Mouse (Mus musculus) midbrain, embryonic 15.5 days (tissue): Measurements from ENCODE around the gene Ky. TPM values are rescaled to one million over a fixed set of nuclear protein-coding genes. Genes with fewer than 3 reads are reported as not detected.
A peak's percentile ranks its signal among the peaks of the same experiment; 100 is the strongest.

ENCODE experiments used
- ATAC-seq: fragments of 200-750 bp; cut with Nextera tagmentation; replicated peaks from 2 replicates; pipeline ENCODE4 v1.8.0; 2017; ENCODE audit warnings: moderate TSS enrichment
- H3K27ac ChIP-seq: fragments of 300-500 bp; sonication (generic); 2 replicates; pipeline ENCODE4 v1.5.1; 2015; ENCODE audit warnings: mild to moderate bottlenecking, inconsistent platforms
- H3K27me3 ChIP-seq: fragments of 300-500 bp; sonication (generic); replicated peaks from 2 replicates; pipeline ENCODE4 v1.6.1; 2015; ENCODE audit warnings: inconsistent platforms
- H3K36me3 ChIP-seq: fragments of 300-500 bp; sonication (generic); replicated peaks from 2 replicates; pipeline ENCODE4 v1.6.1; 2015; ENCODE audit warnings: inconsistent platforms
- H3K4me1 ChIP-seq: fragments of 300-500 bp; sonication (generic); 2 replicates; pipeline ENCODE4 v1.6.1; 2015; ENCODE audit warnings: inconsistent platforms
- H3K4me2 ChIP-seq: fragments of 300-500 bp; sonication (generic); 2 replicates; pipeline ENCODE4 v1.6.1; 2015; ENCODE audit warnings: inconsistent platforms, mild to moderate bottlenecking, moderate library complexity
- H3K4me3 ChIP-seq: fragments of 300-500 bp; sonication (generic); 2 replicates; pipeline ENCODE4 v1.5.1; 2015; ENCODE audit warnings: mild to moderate bottlenecking, inconsistent platforms
- H3K9ac ChIP-seq: fragments of 300-500 bp; sonication (generic); 2 replicates; pipeline ENCODE4 v1.6.1; 2015; ENCODE audit warnings: mild to moderate bottlenecking, inconsistent platforms
- H3K9me3 ChIP-seq: fragments of 300-500 bp; sonication (generic); 2 replicates; pipeline ENCODE4 v1.6.1; 2016; ENCODE audit warnings: inconsistent platforms
- WGBS: fragments of 180-500 bp; shearing (Covaris S2); methylation state at CpG from one replicate; pipeline ENCODE4 v1.1.7; 2015; ENCODE audit warnings: mixed read lengths; 5-methylcytosine and 5-hydroxymethylcytosine counted together
- polyA plus RNA-seq: library from polyadenylated mRNA; unstranded; fragments of >200 nt; fragmentation: Nextera tagmentation; extraction: Ambion mirVana; gene quantifications from 2 replicates; pipeline ENCODE4 v1.2.1, GENCODE M21; 2015

Ky gene
- 0.52 and 0.80 TPM in 2 replicates for polyA plus RNA-seq

DNA sequence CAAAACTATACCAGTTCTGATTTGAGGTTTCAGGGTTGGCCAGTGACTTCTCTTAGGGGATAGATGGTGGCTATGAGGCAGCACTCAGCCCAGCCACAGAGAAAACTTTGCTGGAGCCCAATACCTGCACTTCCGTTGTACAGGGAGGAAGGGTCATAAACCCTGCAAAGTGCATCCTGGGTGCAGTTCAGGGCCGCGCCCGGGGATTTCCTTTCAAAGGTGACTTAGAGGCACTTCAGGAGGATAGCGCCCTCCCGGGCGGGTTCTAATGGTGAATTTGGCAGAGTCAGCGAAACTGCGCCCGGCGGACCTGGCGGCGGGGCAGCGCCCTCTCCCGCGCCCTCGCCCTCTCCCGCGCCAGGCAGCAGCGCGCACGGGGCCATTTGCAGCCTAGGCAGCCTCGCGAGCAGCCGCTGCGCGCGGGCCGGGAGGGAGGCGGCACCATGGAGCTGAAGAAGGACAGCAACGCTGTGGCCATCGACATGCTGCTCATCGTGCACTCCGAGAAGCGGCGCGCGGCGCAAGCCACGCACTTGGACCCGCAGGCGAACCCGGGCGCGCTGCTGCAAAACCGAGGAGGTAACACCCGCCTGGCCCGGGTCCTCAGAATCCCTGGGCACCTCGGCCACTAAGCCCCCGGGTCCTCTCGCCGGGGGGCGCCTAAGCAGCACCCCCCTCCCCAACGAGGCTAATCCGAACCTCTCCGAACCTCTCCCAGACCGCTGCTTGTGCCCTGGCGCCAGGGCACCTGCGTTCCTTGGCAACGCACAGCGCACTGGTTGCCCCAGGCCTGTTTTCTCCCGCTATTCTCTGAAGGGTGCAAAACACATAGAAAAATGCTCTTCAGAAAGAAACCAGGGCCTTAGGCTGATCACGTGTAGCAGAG, at the start of gene Ky:
TSS of gene Ky (plus strand) at position 51 of the 886 bp plus-strand sequence.
- Histone ChIP-seq H3K9me3 (no peaks in the 10 kb centered on the region), H3K9ac (peak within 1 kb of the TSS; percentile 48), H3K36me3 (no peaks in the 10 kb centered on the region), H3K4me3 (peak within 1 kb of the TSS; percentile 44), H3K4me2 (peak within 1 kb of the TSS; percentile 82), H3K27me3 (peaks cover 20% of the 10 kb centered on the region), H3K27ac (peak within 1 kb of the TSS; percentile 35; the same call in 1 of the 2 replicates), H3K4me1 (peaks cover 11% of the 10 kb centered on the region)
- whole genome bisulfite sequencing = under 1% methylated on average over 60 of the region's 63 CpGs
- ATAC-seq = peak; percentile 52; the same call in 1 of the 2 replicates

- WGBS = 94% methylated on average over 10 of the region's 10 CpGs
- Histone ChIP-seq H3K9ac (no peak overlapping the region), H3K36me3 (no peaks in the 10 kb centered on the region), H3K27ac (no peak overlapping the region), H3K27me3 (no peaks in the 10 kb centered on the region), H3K9me3 (no peaks in the 10 kb centered on the region), H3K4me2 (no peak overlapping the region), H3K4me1 (no peaks in the 10 kb centered on the region), H3K4me3 (no peak overlapping the region)
- no peak for ATAC-seq
Measured at GRCm38 (mm10) chr9:102462251-102462650, 43.3 kb upstream of the Ky start.

- Histone ChIP-seq H3K4me1 (no peaks in the 10 kb centered on the region), H3K36me3 (no peaks in the 10 kb centered on the region), H3K4me2 (no peak overlapping the region), H3K9me3 (no peaks in the 10 kb centered on the region), H3K9ac (no peak overlapping the region), H3K27me3 (no peaks in the 10 kb centered on the region), H3K27ac (no peak overlapping the region), H3K4me3 (no peak overlapping the region)
- no peak for ATAC-seq
- WGBS = 95% methylated on average over 3 of the region's 3 CpGs
Measured at GRCm38 (mm10) chr9:102465044-102465443, 40.5 kb upstream of the Ky start.

- H3K9me3 ChIP-seq = no peaks in the 10 kb centered on the region
- H3K27ac ChIP-seq = no peak overlapping the region
- ATAC-seq = no peak
- no peak overlapping the region for H3K4me3 ChIP-seq
- H3K4me2 ChIP-seq = no peak overlapping the region
- H3K9ac ChIP-seq = no peak overlapping the region
- no peaks in the 10 kb centered on the region for H3K4me1 ChIP-seq
- no peaks in the 10 kb centered on the region for H3K27me3 ChIP-seq
- no peaks in the 10 kb centered on the region for H3K36me3 ChIP-seq
- 69% methylated on average over 5 of the region's 5 CpGs for WGBS
Measured at GRCm38 (mm10) chr9:102465726-102466125, 39.8 kb upstream of the Ky start.

- 82% methylated on average over 2 of the region's 2 CpGs for WGBS
- H3K27me3 ChIP-seq = no peaks in the 10 kb centered on the region
- no peak overlapping the region for H3K4me3 ChIP-seq
- H3K36me3 ChIP-seq = no peaks in the 10 kb centered on the region
- no peaks in the 10 kb centered on the region for H3K4me1 ChIP-seq
- no peak overlapping the region for H3K27ac ChIP-seq
- no peak for ATAC-seq
- no peak overlapping the region for H3K9ac ChIP-seq
- H3K9me3 ChIP-seq = no peaks in the 10 kb centered on the region
- no peak overlapping the region for H3K4me2 ChIP-seq
Measured at GRCm38 (mm10) chr9:102470076-102470819, 35.3 kb upstream of the Ky start.

DNA sequence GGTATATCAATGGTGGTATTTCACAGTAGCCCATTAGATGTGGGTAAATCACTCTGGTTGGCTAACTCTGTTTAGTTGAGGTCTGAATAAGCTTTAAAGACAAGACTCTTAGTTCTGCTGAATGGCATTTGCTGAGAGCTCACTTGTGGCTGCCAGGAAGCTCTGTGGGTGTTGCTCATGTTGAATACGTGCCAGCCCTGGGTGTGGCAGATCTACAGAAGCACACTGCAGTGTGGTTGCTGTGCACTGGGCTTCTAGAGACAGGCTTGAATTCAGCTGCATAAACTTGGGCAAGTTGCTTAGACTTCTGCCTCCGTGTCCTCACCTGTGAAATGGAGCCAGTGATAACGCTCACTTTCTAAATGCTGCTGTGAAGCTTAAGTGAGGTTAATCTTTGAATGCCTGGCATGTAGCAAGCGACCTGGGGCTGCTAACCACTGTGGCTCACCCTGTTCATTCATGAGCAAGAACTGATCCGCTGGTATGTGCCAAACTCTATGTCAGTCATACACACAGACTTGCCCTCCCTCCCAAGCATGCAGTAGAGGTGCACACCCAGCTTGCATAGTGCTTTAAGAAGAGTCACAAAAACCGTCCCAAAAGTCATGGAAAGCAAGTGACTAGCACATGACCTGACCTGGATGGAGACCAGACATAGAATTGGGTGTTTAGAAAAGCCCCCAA, 27.6 kb upstream of the Ky start:
- no peak overlapping the region for H3K4me3 ChIP-seq
- H3K27ac ChIP-seq = no peak overlapping the region
- H3K4me2 ChIP-seq = no peak overlapping the region
- no peaks in the 10 kb centered on the region for H3K36me3 ChIP-seq
- 87% methylated on average over 6 of the region's 6 CpGs for WGBS
- no peaks in the 10 kb centered on the region for H3K27me3 ChIP-seq
- H3K9me3 ChIP-seq = no peaks in the 10 kb centered on the region
- ATAC-seq = no peak
- H3K4me1 ChIP-seq = no peaks in the 10 kb centered on the region
- no peak overlapping the region for H3K9ac ChIP-seq

DNA sequence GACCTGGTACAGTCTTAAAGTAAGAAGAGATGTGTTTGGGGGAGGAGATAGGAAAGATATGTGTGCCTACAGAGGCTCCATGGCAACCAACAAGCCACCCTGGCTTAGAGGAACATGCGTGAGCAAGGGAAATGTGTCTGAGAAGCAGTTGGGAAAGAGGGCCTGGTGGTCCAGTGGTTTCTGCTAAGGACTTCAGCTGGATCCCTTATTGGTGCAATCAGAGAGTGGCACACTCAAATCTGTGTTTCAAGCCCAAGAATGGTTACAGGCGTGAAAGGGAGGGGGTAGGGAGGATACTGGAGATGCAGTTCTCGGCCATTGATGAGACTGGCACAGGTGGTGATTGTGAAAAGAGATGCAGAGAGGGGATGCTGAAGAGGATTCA, 27.1 kb upstream of the Ky start:
- Histone ChIP-seq H3K4me3 (no peak overlapping the region), H3K27me3 (no peaks in the 10 kb centered on the region), H3K4me2 (no peak overlapping the region), H3K9ac (no peak overlapping the region), H3K27ac (no peak overlapping the region), H3K4me1 (no peaks in the 10 kb centered on the region), H3K9me3 (no peaks in the 10 kb centered on the region), H3K36me3 (no peaks in the 10 kb centered on the region)
- 95% methylated on average over 3 of the region's 3 CpGs for WGBS
- no peak for ATAC-seq

DNA sequence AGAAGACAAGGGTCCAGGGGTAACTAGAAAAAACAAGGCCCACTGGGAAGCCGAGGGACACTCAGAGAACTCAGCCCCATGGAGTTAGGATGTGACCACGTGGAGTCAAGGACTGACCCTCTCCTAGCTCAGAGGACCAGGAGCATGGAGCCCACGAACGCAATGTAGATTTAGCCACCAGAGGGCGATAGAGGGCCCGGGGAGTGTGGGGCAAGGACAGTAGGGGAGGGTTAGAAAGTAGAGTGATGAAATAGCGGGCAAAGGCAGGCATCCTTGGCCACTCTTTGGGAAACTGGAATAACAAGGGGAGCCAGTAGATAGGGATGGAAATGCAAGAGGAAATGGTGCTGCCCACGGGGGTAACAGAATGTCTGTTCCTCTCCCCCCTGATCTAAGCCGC, 26.5 kb upstream of the Ky start:
- Histone ChIP-seq H3K9ac (no peak overlapping the region), H3K9me3 (no peaks in the 10 kb centered on the region), H3K4me3 (no peak overlapping the region), H3K36me3 (no peaks in the 10 kb centered on the region), H3K4me1 (no peaks in the 10 kb centered on the region), H3K27me3 (no peaks in the 10 kb centered on the region), H3K4me2 (no peak overlapping the region), H3K27ac (no peak overlapping the region)
- WGBS = 56% methylated on average over 9 of the region's 9 CpGs
- no peak for ATAC-seq

DNA sequence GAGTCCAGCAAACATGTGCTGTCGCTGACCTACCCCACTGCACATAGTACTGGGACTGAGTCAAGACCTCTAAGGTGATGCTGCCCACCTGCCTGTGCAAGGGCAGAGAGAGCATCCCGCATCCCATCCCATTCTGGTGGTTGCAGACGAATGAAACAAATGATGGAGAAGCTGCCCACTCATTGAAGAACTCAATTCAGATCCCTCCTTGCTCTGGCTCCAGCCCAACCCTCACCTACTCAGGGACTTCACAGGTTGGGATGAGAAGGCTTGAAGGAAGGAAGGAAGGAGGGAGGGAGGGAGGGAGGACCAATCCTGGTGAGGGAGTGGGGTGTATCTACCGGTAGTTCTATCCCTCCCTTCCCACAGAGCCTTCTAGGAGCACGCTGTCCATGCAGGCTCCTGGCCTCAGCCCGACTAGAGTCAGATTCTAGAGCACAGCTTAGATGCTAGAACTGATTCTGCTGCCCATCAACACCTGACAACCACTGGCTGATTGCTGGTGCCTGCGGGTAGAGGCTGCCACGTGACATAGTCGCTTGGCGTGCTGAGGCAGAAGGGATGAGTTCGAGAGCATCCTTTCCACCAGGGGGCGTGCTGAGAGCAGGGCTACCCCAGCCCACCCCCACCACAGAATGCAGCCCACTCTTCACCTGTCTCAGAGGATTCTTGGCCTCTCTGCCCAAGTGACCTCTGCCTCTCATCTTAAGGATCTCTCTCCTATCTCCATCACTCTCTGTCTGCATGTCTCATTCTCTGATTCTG, 13.3 kb upstream of the Ky start:
- ATAC-seq = no peak
- Histone ChIP-seq H3K36me3 (no peaks in the 10 kb centered on the region), H3K4me2 (no peak overlapping the region), H3K9ac (no peak overlapping the region), H3K27ac (no peak overlapping the region), H3K9me3 (no peaks in the 10 kb centered on the region), H3K4me1 (no peaks in the 10 kb centered on the region), H3K27me3 (no peaks in the 10 kb centered on the region), H3K4me3 (no peak overlapping the region)
- WGBS = 44% methylated on average over 12 of the region's 12 CpGs

DNA sequence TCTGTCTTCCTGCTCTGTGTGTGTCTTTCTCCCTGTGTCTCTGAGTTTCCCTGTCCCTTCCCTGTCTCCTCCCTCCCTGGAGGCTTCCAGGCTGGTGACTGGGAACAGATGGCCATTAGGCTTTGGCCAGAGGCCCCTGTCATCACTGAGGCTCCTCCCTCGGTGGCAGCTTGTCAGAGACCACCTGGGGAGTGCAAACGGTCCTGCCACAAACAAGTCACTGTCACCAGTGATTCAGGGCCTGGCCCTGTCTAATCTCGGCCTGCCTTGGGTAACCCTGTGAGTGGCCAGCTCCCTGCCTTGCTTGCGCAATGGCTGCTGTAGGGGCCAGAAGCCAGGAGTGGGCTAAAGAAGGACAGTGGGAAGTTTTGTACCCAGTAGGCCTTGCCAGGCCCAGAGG, 12.5 kb upstream of the Ky start:
- Histone ChIP-seq H3K27me3 (no peaks in the 10 kb centered on the region), H3K4me1 (no peaks in the 10 kb centered on the region), H3K4me3 (no peak overlapping the region), H3K9me3 (no peaks in the 10 kb centered on the region), H3K9ac (no peak overlapping the region), H3K27ac (no peak overlapping the region), H3K36me3 (no peaks in the 10 kb centered on the region), H3K4me2 (no peak overlapping the region)
- WGBS = 40% methylated on average over 4 of the region's 4 CpGs
- no peak for ATAC-seq

- Histone ChIP-seq H3K4me2 (no peak overlapping the region), H3K27ac (no peak overlapping the region), H3K27me3 (no peaks in the 10 kb centered on the region), H3K4me1 (no peaks in the 10 kb centered on the region), H3K9ac (no peak overlapping the region), H3K36me3 (no peaks in the 10 kb centered on the region), H3K9me3 (no peaks in the 10 kb centered on the region), H3K4me3 (no peak overlapping the region)
- no peak for ATAC-seq
- WGBS = 98% methylated on average over 2 of the region's 2 CpGs
Measured at GRCm38 (mm10) chr9:102493916-102494315, 11.6 kb upstream of the Ky start.

DNA sequence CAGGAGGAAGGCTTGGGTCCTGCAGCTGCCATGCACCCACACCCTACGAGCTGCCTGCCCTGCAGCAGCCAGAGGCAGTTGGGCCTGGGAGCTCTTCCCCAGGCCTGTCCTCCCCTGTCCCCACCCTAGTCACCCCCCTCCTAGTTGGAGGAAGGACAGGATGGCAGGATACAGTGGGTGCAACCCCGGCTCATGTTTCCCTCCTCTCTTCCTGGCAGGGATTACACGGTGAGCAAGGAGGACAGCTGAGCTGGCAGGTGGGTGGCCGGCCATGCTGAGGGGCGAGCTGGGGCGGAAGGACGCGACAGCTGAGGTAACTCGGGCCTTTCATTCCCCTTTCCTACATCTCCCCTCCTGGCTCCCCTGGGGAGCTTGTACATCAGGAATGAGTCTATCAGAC, 11.1 kb upstream of the Ky start:
- Histone ChIP-seq H3K4me1 (no peaks in the 10 kb centered on the region), H3K27ac (no peak overlapping the region), H3K27me3 (no peaks in the 10 kb centered on the region), H3K9ac (no peak overlapping the region), H3K4me2 (no peak overlapping the region), H3K4me3 (no peak overlapping the region), H3K36me3 (no peaks in the 10 kb centered on the region), H3K9me3 (no peaks in the 10 kb centered on the region)
- no peak for ATAC-seq
- WGBS = 84% methylated on average over 9 of the region's 9 CpGs
